Mouse (Mus musculus) megakaryocyte, embryonic 14.5 days (primary cell): ENCODE results near the gene Hsp90ab1.

Experiments used
- FLI1 ChIP-seq: IDR thresholded peaks from 2 replicates; pipeline ENCODE4 v1.6.1; 2012; ENCODE audit warnings: low read length, inconsistent platforms, mixed read lengths
- GATA1 ChIP-seq: IDR thresholded peaks from 3 replicates; pipeline ENCODE4 v1.6.1; 2012; ENCODE audit warnings: mixed read lengths, low read length, inconsistent platforms, borderline replicate concordance

DNA sequence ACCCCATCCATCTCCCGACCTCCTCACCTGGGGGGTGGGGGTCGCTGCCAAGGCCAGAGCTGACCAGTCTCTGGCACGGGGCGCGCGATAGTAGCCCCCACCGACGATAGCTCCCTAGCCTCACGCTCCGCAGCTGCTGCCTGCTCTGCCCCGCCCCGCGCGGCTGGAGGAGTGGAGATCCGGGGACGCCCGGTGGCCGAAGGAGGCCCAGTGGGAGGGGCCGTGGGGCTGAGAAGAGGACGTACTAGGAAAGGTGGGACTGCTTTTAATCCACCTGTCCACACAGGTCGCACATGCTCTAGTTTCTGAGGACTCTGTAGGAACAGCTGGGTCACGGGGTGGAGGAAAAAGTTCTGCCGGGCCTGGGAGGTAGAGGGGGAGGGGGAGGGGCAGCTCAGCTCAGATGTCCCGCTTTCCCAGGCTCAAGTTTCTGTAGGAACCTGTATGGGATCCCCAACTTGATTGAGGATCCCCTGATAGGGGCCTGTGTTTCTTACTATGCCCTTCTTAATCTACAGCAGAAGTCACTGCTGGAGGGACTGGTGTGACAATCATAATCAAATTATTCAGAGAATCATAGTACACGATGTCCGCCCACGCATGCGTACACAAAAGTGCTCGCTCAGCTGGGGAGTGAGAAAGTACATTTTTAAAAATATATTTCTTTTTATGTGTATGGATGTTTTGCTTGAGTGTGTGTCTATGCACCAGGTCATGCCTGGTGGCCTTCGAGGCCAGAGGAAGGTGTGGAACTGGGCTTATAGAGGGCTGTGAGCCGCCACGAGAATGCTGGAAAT, 26.6 kb upstream of the Hsp90ab1 start, which contains the start of gene Slc29a1:
- TF ChIP-seq GATA1 (no peak), FLI1 (no peak)
